Mouse (Mus musculus) spleen, adult 2 months (tissue): Measurements from ENCODE around the gene Cyp4a29.
"Not testable (repeated sequence)": the region's sequence is repeated elsewhere in the genome, so short reads cannot be mapped to it uniquely, and the experiment has no call there.

ENCODE experiments used
- CTCF ChIP-seq: fragments of 200-500 bp; IDR thresholded peaks from 2 replicates; pipeline ENCODE4 v1.5.1; 2011; ENCODE audit warnings: mild to moderate bottlenecking, inconsistent platforms; ENCODE audit not compliant: insufficient read depth, insufficient read length, insufficient replicate concordance; ENCODE audit errors: extremely low read depth
- POLR2A ChIP-seq: fragments of 200-500 bp; IDR thresholded peaks from 2 replicates; pipeline ENCODE4 v1.6.1; 2011; ENCODE audit warnings: low read depth, low read length, inconsistent platforms

DNA sequence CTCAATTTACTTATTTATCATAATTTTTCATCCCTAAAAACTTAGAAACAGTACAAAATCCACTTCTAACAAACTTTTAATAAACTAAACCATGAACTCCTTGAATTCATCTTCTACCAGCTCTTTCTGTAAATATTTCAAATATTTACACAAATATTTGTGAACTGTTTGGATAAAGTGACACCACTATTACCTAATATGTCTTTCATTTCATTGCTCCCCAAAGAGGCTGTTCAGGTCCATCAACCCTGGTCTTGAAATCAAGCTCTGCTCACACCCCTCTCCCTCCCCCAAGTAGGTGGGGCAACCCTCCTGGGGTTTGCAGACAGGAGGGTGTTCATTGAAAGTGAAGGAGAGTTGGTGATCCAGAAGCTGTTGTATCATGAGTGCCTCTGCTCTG, 56.9 kb downstream of the Cyp4a29 start, which contains the start of gene Cyp4a12a:
- not testable (repeated sequence) for TF ChIP-seq POLR2A, CTCF
